Mouse (Mus musculus) kidney, embryonic 16.5 days (tissue): ENCODE results near the gene Psg20. TPM values are rescaled to one million over a fixed set of nuclear protein-coding genes. Genes with fewer than 3 reads are reported as not detected.
"Not testable (repeated sequence)": the region's sequence is repeated elsewhere in the genome, so short reads cannot be mapped to it uniquely, and the experiment has no call there.

Experiments used
- ATAC-seq: fragments of 200-750 bp; cut with Nextera tagmentation; 2 replicates; pipeline ENCODE4 v1.8.0; 2017; ENCODE audit warnings: moderate TSS enrichment; ENCODE audit not compliant: low FRiP score, low TSS enrichment
- H3K27ac ChIP-seq: fragments of 300-500 bp; sonication (generic); 2 replicates; pipeline ENCODE4 v1.5.1; 2014; ENCODE audit warnings: low read length
- H3K27me3 ChIP-seq: fragments of 300-500 bp; sonication (generic); 2 replicates; pipeline ENCODE4 v1.6.1; 2014; ENCODE audit warnings: low read length, control low read depth, mixed read lengths; ENCODE audit not compliant: insufficient read depth
- H3K36me3 ChIP-seq: fragments of 300-500 bp; sonication (generic); 2 replicates; pipeline ENCODE4 v1.6.1; 2014; ENCODE audit warnings: low read length, control low read depth, mixed read lengths; ENCODE audit not compliant: insufficient read depth
- H3K4me1 ChIP-seq: fragments of 300-500 bp; sonication (generic); 2 replicates; pipeline ENCODE4 v1.6.1; 2014; ENCODE audit warnings: low read length, control low read depth, mixed read lengths; ENCODE audit not compliant: insufficient read depth
- H3K4me2 ChIP-seq: fragments of 300-500 bp; sonication (generic); replicated peaks from 2 replicates; pipeline ENCODE4 v1.6.1; 2014; ENCODE audit warnings: low read depth, low read length
- H3K4me3 ChIP-seq: fragments of 300-500 bp; sonication (generic); 2 replicates; pipeline ENCODE4 v1.5.1; 2014; ENCODE audit warnings: mild to moderate bottlenecking, low read length
- H3K9ac ChIP-seq: fragments of 300-500 bp; sonication (generic); replicated peaks from 2 replicates; pipeline ENCODE4 v1.6.1; 2014; ENCODE audit warnings: low read length
- H3K9me3 ChIP-seq: fragments of 300-500 bp; sonication (generic); 2 replicates; pipeline ENCODE4 v1.6.1; 2016; ENCODE audit warnings: low read length, control low read depth
- WGBS: fragments of 180-500 bp; shearing (Covaris S2); extraction: QIAGEN DNeasy Blood & Tissue Kit; methylation state at CpG from one replicate; pipeline ENCODE4 v1.1.7; 2014; 5-methylcytosine and 5-hydroxymethylcytosine counted together
- polyA plus RNA-seq: library from polyadenylated mRNA; unstranded; fragments of >200 nt; fragmentation: Nextera tagmentation; extraction: Ambion mirVana; gene quantifications from 2 replicates; pipeline ENCODE4 v1.2.1, GENCODE M21; 2015

The Psg20 gene
- polyA plus RNA-seq, 1 experiment from 2014 or later, result not detected

DNA sequence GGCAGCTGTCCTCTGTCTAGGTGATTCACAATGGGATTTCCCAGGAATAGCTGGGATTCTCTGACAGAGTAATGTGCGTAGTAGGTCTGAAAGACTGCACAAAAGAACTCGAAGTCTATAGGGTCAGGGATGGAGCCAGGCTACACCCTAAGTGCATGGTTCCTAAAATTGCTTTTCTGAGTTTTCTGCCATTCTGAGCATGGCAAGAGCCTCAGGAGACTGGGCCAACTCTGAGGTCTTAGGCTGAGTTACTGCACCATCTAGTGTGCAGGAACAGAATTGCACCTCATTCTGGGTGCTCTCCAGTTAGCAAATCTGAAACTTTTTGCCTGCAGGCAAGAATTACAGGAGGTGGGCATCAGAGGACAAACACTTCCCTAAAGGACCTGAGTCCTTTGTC, 6.2 kb downstream of the Psg20 start:
- no peak overlapping the region for H3K27ac ChIP-seq
- H3K36me3 ChIP-seq, result no peaks in the 10 kb centered on the region
- H3K27me3 ChIP-seq, result no peaks in the 10 kb centered on the region
- WGBS, result 57% methylated on average over 2 of the region's 2 CpGs
- H3K9me3 ChIP-seq, result no peaks in the 10 kb centered on the region
- ATAC-seq, result no peak
- no peak overlapping the region for H3K4me3 ChIP-seq
- H3K4me1 ChIP-seq, result no peaks in the 10 kb centered on the region
- H3K9ac ChIP-seq, result no peak overlapping the region
- no peak overlapping the region for H3K4me2 ChIP-seq

DNA sequence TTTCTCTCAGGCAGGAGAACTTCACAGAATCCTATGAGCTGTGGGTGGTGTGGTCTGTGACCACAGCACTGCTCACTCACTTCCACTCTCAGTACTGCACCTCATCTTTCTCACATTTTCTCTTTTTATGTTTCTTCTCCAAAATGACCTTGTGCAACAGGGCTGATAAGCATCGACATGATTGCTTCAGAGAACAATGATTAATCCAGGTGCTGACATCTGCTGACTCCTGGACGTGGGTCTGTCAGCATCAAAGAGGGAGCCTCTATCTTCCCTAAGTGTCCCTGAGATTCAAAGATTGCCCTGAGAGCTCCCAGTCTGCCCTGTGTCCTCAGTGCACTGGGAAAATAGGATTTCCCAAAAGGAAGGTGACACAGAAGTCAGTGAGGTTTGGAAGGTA, 29.4 kb downstream of the Psg20 start, which contains the start of gene Psg21:
Psg21 (minus strand) TSS at position 101 of the 400 bp plus-strand sequence.
- not testable (repeated sequence) for H3K9ac ChIP-seq, H3K4me2 ChIP-seq, H3K4me1 ChIP-seq, H3K36me3 ChIP-seq, ATAC-seq, H3K27me3 ChIP-seq, H3K9me3 ChIP-seq, H3K27ac ChIP-seq, H3K4me3 ChIP-seq
- 33% methylated on average over 1 of the region's 2 CpGs for WGBS

GRCm38 (mm10) chr7:18626921-18627320, 59.1 kb downstream of the Psg20 start:
- H3K4me3 ChIP-seq, result not testable (repeated sequence)
- WGBS, result 87% methylated on average over 8 of the region's 8 CpGs

More at GRCm38 (mm10) chr7:18626921-18627320, 59.1 kb downstream of the Psg20 start:
- not testable (repeated sequence) for H3K4me2 ChIP-seq, ATAC-seq, H3K36me3 ChIP-seq, H3K4me1 ChIP-seq, H3K9ac ChIP-seq, H3K9me3 ChIP-seq, H3K27ac ChIP-seq, H3K27me3 ChIP-seq

Other genes starting within 250 kb of the Psg20 start
- not detected in 2 replicates for gene Psg26, start 202.0 kb downstream of the Psg20 start, polyA plus RNA-seq
- not detected in 2 replicates for gene Psg25, start 153.9 kb downstream of the Psg20 start, polyA plus RNA-seq
- gene Psg27, start 118.9 kb downstream of the Psg20 start, polyA plus RNA-seq, result not detected in 2 replicates
- not detected in 2 replicates for gene Psg23, start 69.7 kb downstream of the Psg20 start, polyA plus RNA-seq
- gene Psg21, start 29.5 kb downstream of the Psg20 start, polyA plus RNA-seq, result not detected in 2 replicates
- not detected in 2 replicates for gene Psg22, start 31.9 kb upstream of the Psg20 start, polyA plus RNA-seq
- not detected in 2 replicates for gene Psg19, start 112.3 kb upstream of the Psg20 start, polyA plus RNA-seq
- gene Psg17, start 135.4 kb upstream of the Psg20 start, polyA plus RNA-seq, result not detected in 2 replicates
- gene Mill2, start 153.8 kb upstream of the Psg20 start, polyA plus RNA-seq, result 1.4 and 1.6 TPM in 2 replicates
- 1.8 TPM in 2 replicates for gene Pglyrp1, start 185.1 kb upstream of the Psg20 start, polyA plus RNA-seq
- gene Ccdc61, start 224.2 kb upstream of the Psg20 start, polyA plus RNA-seq, result 30.8 and 31.7 TPM in 2 replicates
- 0.67 and 0.77 TPM in 2 replicates for gene Nova2, start 239.7 kb upstream of the Psg20 start, polyA plus RNA-seq